33 mouse cellular contexts compared by ENCODE assay signal in the genomic region with DNA sequence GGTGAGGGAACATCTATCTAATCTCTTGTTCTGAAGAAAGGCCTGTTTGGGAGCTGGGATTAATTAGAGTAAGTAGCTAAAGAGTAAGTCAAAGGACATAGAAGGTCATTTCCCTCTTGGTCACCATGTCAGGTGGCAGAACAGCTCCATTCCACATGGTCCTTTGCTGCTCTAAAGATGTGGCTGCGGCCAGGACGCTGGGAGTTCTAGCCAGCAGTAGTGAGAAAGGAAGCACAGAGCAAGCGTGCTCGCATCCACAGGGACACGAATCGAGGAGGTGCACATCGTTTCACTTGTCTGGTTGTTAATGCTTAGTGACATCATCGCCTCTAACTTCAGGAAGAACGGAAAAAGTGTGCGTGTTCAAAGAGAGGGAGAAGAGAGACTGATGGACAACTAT.
"Had no signal": no experiment of that assay in that cellular context is flagged by ENCODE, and none has a peak within 500 bp of the region (broad histone marks: within the 10 kb centered on the region; RNA-seq: fewer than 3 reads in every experiment).

No protein-coding gene starts in this region.

- H3K4me1 ChIP-seq: heart, embryonic 12.5 days; heart, embryonic 13.5 days; heart, embryonic 15.5 days; hindbrain, embryonic 10.5 days; hindbrain, embryonic 12.5 days; hindbrain, embryonic 13.5 days; hindbrain, embryonic 15.5 days; intestine, embryonic 15.5 days; kidney, embryonic 15.5 days had no signal

- ATAC-seq: hindbrain, embryonic 16.5 days; hindbrain, postnatal 0 days; inflammation-experienced regulatory T-cells, adult 6 months; intestine, embryonic 15.5 days; intestine, postnatal 0 days had no signal

- H3K9me3 ChIP-seq: heart, embryonic 12.5 days; heart, embryonic 13.5 days; heart, embryonic 15.5 days; hindbrain, embryonic 10.5 days; hindbrain, embryonic 12.5 days; hindbrain, embryonic 13.5 days; hindbrain, embryonic 15.5 days; intestine, embryonic 15.5 days; kidney, embryonic 15.5 days had no signal

- H3K27ac ChIP-seq: heart, embryonic 13.5 days; heart, embryonic 15.5 days; hindbrain, embryonic 10.5 days; hindbrain, embryonic 12.5 days; hindbrain, embryonic 13.5 days; hindbrain, embryonic 14.5 days; hindbrain, embryonic 15.5 days; hindbrain, postnatal 0 days; intestine, embryonic 15.5 days; kidney, embryonic 15.5 days; kidney, postnatal 0 days; layer of hippocampus, adult 2 months; left cerebral cortex, adult 2 months had no signal

- H3K4me3 ChIP-seq: heart, embryonic 12.5 days; heart, embryonic 13.5 days; heart, embryonic 15.5 days; hindbrain, embryonic 10.5 days; hindbrain, embryonic 12.5 days; hindbrain, embryonic 13.5 days; hindbrain, embryonic 15.5 days; intestine, embryonic 15.5 days; kidney, embryonic 15.5 days; layer of hippocampus, adult 2 months; left cerebral cortex, adult 2 months had no signal

- H3K36me3 ChIP-seq: heart, embryonic 12.5 days; heart, embryonic 13.5 days; heart, embryonic 15.5 days; hindbrain, embryonic 10.5 days; hindbrain, embryonic 12.5 days; hindbrain, embryonic 13.5 days; hindbrain, embryonic 15.5 days; intestine, embryonic 15.5 days; kidney, embryonic 15.5 days had no signal

- H3K4me2 ChIP-seq: heart, embryonic 11.5 days; heart, embryonic 12.5 days; heart, embryonic 13.5 days; heart, embryonic 15.5 days; hindbrain, embryonic 12.5 days; hindbrain, embryonic 13.5 days; hindbrain, embryonic 14.5 days; hindbrain, embryonic 15.5 days; intestine, embryonic 15.5 days; kidney, embryonic 15.5 days had no signal

- DNase-seq: heart, postnatal 10 days; heart, postnatal 14 days; heart, postnatal 36 days; kidney, adult 11 months; kidney, adult 18-20 months; kidney, adult 2 months; kidney, adult 8-10 months; kidney, adult 9 months; kidney, postnatal 10 days; kidney, postnatal 14 days; kidney, postnatal 25 days; kidney, postnatal 36 days; kidney, postnatal 4 days; layer of hippocampus, adult 9-11 months; layer of hippocampus, postnatal 36 days had no signal

- H3K9ac ChIP-seq: heart, embryonic 12.5 days; heart, embryonic 13.5 days; heart, embryonic 15.5 days; hindbrain, embryonic 12.5 days; hindbrain, embryonic 13.5 days; hindbrain, embryonic 14.5 days; hindbrain, embryonic 15.5 days; intestine, embryonic 15.5 days; kidney, embryonic 15.5 days had no signal

- H3K27me3 ChIP-seq: hindbrain, embryonic 12.5 days; hindbrain, embryonic 13.5 days; hindbrain, embryonic 15.5 days; intestine, embryonic 15.5 days; kidney, embryonic 15.5 days had no signal
